Mouse (Mus musculus) heart, adult 2 months (tissue): ENCODE data around the gene Lcp2. TPM values are rescaled to one million over a fixed set of nuclear protein-coding genes. Genes with fewer than 3 reads are reported as not detected.
A peak's percentile ranks its signal among the peaks of the same experiment; 100 is the strongest.

ENCODE experiments used
- DNase-seq, 2 experiments: peaks; one replicate each; pipeline ENCODE4 v3.0.0; 2021
- H3K27ac ChIP-seq: fragments of 200-600 bp; 2 replicates; pipeline ENCODE4 v1.8.1; 2022
- H3K27me3 ChIP-seq: fragments of 200-500 bp; 2 replicates; pipeline ENCODE4 v1.6.1; 2012; ENCODE audit warnings: mild to moderate bottlenecking, low read length, inconsistent platforms, mixed read lengths; ENCODE audit not compliant: control insufficient read depth, insufficient read depth
- H3K36me3 ChIP-seq: fragments of 200-500 bp; 2 replicates; pipeline ENCODE4 v1.6.1; 2012; ENCODE audit warnings: low read length, inconsistent platforms; ENCODE audit not compliant: control insufficient read depth, insufficient read depth
- H3K4me1 ChIP-seq: fragments of 200-500 bp; 2 replicates; pipeline ENCODE4 v1.6.1; 2011; ENCODE audit warnings: low read length; ENCODE audit not compliant: control insufficient read depth, insufficient read depth
- H3K4me3 ChIP-seq: fragments of 200-600 bp; 2 replicates; pipeline ENCODE4 v1.8.1; 2022
- H3K79me2 ChIP-seq: fragments of 200-500 bp; replicated peaks from 2 replicates; pipeline ENCODE4 v1.6.1; 2012; ENCODE audit warnings: mild to moderate bottlenecking, inconsistent platforms, low read length, moderate library complexity, mixed read lengths; ENCODE audit not compliant: control insufficient read depth, insufficient read depth
- H3K9ac ChIP-seq: fragments of 200-500 bp; 2 replicates; pipeline ENCODE4 v1.6.1; 2012; ENCODE audit warnings: low read depth, mild to moderate bottlenecking, control low read depth, inconsistent platforms, low read length, mixed read lengths
- CTCF ChIP-seq: fragments of 200-600 bp; IDR thresholded peaks from 2 replicates; pipeline ENCODE4 v1.8.1; 2022; ENCODE audit warnings: antibody characterized with exemption, mild to moderate bottlenecking, moderate library complexity
- EP300 ChIP-seq: fragments of 200-500 bp; IDR thresholded peaks from 2 replicates; pipeline ENCODE4 v1.6.1; 2011; ENCODE audit warnings: low read depth, low read length, control low read depth; ENCODE audit not compliant: insufficient read depth
- POLR2A ChIP-seq: fragments of 200-500 bp; IDR thresholded peaks from 2 replicates; pipeline ENCODE4 v1.6.1; 2011; ENCODE audit warnings: mild to moderate bottlenecking, low read depth, low read length, control low read depth; ENCODE audit not compliant: insufficient read depth
- WGBS: fragments of 180-500 bp; shearing (Covaris S2); methylation state at CpG from one replicate; pipeline ENCODE4 v1.1.7; 2018; 5-methylcytosine and 5-hydroxymethylcytosine counted together
- intact Hi-C: fragments of 180-260 bp; cut with DNase I; formaldehyde crosslinking; loops from one replicate; pipeline ENCODE4 v1.15.1; 2025
- polyA plus RNA-seq: library from polyadenylated mRNA; depleted of rRNA; stranded (reverse); fragments of >200 nt; gene quantifications from 2 replicates; pipeline ENCODE4 v1.2.3, GENCODE M21; 2012
- total RNA-seq, 2 experiments: library from RNA; stranded (reverse); gene quantifications; 2 replicates each; pipeline ENCODE4 v1.2.3; 2021

Lcp2 gene
- total and polyA plus RNA-seq, 3 experiments, result 1.6 to 1.8 (median 1.7) TPM

DNA sequence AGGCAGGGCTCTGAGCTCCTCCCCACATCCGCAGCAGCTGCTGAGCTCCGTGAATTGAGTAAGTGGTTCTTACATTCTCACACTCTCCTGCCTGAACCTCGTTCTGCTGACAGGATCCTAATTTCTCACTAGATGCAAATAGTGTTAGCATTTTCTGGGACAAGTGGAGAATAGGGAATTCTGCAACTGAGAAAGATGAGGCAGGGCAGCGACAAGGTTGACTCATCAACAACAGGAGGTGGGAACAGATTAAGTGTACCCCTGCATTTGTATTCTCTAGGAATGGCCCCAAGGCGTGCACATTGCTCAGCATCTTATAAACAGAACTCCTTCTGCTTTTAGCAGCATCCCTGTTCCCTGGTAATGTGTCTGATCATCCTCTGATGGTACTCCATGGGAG lies 6.7 kb upstream of the Lcp2 start:
- no peaks in the 10 kb centered on the region for H3K79me2 ChIP-seq
- 70% methylated on average over 5 of the region's 5 CpGs for WGBS
- H3K4me1 ChIP-seq, result no peaks in the 10 kb centered on the region
- no peak for TF ChIP-seq POLR2A
- H3K36me3 ChIP-seq, result no peaks in the 10 kb centered on the region
- H3K27ac ChIP-seq, result no peak overlapping the region
- no peak overlapping the region for H3K4me3 ChIP-seq
- intact Hi-C loops, result no loop called here
- no peak for DNase-seq
- H3K27me3 ChIP-seq, result no peaks in the 10 kb centered on the region
- H3K9ac ChIP-seq, result no peak overlapping the region

DNA sequence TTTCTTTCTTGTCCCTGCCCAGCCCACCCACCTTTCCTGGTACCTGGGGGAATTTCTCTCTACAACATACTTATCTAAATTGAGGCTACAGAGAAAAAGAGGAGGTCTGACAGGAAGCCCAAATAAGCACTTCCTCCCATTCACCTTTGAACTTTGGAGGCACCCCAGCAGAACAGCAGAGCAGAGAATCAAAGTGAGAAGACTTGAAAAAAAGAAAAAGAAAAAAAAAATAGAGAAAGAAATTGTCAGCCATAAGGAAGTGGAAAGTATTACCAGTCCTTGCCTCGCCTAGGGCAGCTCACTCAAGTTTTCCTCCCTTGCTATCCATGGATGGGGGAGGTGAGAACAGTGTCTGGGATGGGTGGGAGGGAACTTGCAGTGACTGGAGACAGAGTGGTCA lies 3.9 kb upstream of the Lcp2 start:
- no peaks in the 10 kb centered on the region for H3K27me3 ChIP-seq

DNA sequence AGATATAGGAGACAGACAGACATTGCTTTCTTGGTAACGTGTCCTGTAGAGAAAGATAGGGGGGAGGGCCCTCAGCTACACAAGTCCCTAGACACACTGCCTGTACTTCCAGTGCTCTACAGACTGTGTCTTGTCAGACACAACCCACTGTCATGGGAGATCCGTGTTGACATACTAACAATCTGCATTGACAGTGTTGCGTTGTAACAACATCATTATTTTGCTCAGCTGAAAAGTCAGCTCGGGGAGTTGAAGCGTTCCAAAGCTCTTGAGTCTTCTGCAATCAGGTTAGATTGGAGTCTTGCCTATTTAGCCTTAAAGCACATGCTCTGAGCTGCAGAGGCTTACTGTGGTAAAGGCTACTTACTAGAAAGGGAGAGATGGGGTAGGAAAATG lies 820 bp downstream of the Lcp2 start:
- peak overlapping the region; percentile 20; the same call in 1 of the 2 replicates for H3K4me3 ChIP-seq

More for the DNA sequence above, 3.9 kb upstream of the Lcp2 start:
- Histone ChIP-seq H3K4me3 (no peak overlapping the region), H3K9ac (no peak overlapping the region), H3K27ac (no peak overlapping the region), H3K36me3 (no peaks in the 10 kb centered on the region), H3K79me2 (no peaks in the 10 kb centered on the region), H3K4me1 (no peaks in the 10 kb centered on the region)
- TF ChIP-seq POLR2A, result no peak
- TF ChIP-seq CTCF, result no peak
- TF ChIP-seq EP300, result no peak
- DNase-seq, result no peak
- intact Hi-C loops, result no loop called here
- 20% methylated on average over 1 of the region's 1 CpGs for WGBS

DNA sequence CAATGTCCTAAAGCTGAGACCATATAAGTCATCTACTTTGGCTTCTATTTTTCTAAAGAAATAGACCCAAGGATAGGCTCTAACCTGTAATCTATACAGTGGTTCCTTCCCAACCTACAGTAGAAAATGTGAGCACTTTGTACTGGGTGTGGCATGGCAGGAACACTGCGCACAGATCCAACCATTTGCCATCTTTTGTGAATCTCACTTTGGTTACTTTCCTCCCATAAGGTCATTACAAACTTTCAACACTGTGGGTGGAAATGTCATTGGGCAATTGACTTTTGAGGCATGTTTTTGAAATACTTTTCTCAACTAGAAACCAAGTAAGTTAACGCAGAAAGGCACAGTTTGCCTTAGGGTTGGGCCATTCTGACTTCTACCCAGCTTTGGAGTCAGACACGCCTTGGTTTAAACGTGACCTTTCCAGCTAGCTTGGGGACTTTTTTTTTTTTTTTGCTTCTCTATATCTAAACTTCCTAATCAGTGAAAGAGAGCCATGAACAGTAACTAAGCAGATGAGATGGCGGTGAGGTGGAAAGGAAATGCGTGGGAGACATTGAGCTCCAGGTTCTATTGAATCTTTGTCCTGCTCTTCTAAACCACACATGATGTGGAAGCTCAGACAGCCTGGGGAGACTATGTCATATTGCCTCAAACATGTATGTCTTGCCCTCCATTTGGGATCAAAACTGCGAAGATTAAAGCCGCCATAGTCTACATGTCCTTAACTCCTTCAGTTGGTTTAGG lies 1.8 kb downstream of the Lcp2 start:
- Histone ChIP-seq H3K79me2 (no peaks in the 10 kb centered on the region), H3K4me1 (no peaks in the 10 kb centered on the region), H3K4me3 (no peak overlapping the region), H3K27ac (no peak overlapping the region), H3K27me3 (no peaks in the 10 kb centered on the region), H3K36me3 (no peaks in the 10 kb centered on the region), H3K9ac (no peak overlapping the region)
- 80% methylated on average over 8 of the region's 8 CpGs for WGBS
- intact Hi-C loops, result no loop called here
- DNase-seq, result no peak
- TF ChIP-seq CTCF, result no peak

More for the DNA sequence above, 820 bp downstream of the Lcp2 start:
- Histone ChIP-seq H3K4me1 (no peaks in the 10 kb centered on the region), H3K27ac (peak overlapping the region; percentile 41), H3K79me2 (no peaks in the 10 kb centered on the region), H3K36me3 (no peaks in the 10 kb centered on the region), H3K27me3 (no peaks in the 10 kb centered on the region), H3K9ac (peak overlapping the region; percentile 52)
- intact Hi-C loops, result no loop called here
- DNase-seq, result no peak
- TF ChIP-seq EP300, result no peak
- TF ChIP-seq POLR2A, result no peak
- no peak for TF ChIP-seq CTCF
- 68% methylated on average over 5 of the region's 5 CpGs for WGBS

DNA sequence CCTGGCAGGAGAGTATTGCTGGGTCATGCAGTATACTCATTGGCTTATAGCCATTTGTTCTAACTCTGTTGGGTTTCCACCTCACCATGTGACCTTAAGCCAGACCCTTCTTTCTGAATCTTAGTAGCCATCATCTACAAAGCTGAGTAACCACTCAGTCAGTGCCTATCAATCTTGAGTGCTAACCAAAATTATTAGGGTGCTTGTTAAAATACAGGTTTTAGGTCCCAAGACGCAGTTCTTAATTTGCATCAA lies 2.3 kb downstream of the Lcp2 start:
- intact Hi-C loops, result no loop called here
- TF ChIP-seq CTCF, result no peak
- Histone ChIP-seq H3K9ac (no peak overlapping the region), H3K36me3 (no peaks in the 10 kb centered on the region), H3K27me3 (no peaks in the 10 kb centered on the region), H3K4me1 (no peaks in the 10 kb centered on the region), H3K27ac (no peak overlapping the region), H3K4me3 (no peak overlapping the region), H3K79me2 (no peaks in the 10 kb centered on the region)
- no peak for DNase-seq
- WGBS, result 91% methylated on average over 1 of the region's 1 CpGs

DNA sequence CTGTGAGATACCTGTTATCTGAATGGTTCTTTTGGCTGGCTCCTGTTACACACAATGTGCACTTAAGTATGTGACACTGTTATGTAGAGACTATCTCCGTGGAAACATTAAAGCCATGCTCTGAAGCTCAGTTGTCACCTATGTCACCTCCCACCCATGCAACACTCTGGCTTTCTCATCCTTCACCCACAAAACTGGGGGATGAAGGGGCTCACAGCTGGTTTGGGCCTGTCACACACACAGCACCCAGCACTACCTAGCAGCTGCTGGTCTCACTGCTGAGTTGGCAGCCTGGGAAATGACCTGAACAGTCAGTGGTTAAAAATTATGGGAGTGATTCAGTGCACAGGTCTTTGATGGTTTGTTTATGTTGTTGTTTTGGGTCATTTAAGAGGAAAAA lies 3.3 kb downstream of the Lcp2 start:
- no peak for DNase-seq
- no peaks in the 10 kb centered on the region for H3K36me3 ChIP-seq
- TF ChIP-seq CTCF, result no peak
- no peak for TF ChIP-seq POLR2A
- no peak for TF ChIP-seq EP300
- no peak overlapping the region for H3K9ac ChIP-seq
- H3K4me1 ChIP-seq, result no peaks in the 10 kb centered on the region
- H3K27ac ChIP-seq, result no peak overlapping the region
- intact Hi-C loops, result no loop called here
- no peak overlapping the region for H3K4me3 ChIP-seq
- 65% methylated on average over 1 of the region's 1 CpGs for WGBS
- H3K79me2 ChIP-seq, result no peaks in the 10 kb centered on the region
- H3K27me3 ChIP-seq, result no peaks in the 10 kb centered on the region

DNA sequence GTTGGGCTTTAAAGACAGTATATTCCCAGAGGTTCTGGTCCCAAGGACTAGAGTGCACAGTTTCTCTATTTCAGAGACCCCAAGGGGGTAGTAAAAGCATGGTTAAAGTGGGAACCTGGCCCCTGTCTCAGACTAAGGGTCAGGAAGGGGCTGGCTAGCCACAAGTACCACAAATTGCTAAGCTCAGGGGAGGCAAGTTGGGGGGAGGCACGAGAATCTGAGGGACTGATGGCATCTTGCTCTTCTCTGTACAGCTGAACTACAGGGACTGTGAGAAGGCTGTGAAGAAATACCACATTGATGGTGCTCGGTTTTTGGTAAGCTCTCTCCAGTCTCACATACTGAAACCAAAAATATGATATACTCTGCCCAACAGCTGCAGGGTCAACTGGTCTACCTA lies 3.9 kb downstream of the Lcp2 start:
- DNase-seq, result no peak
- intact Hi-C loops, result no loop called here

More for the DNA sequence above, 3.9 kb downstream of the Lcp2 start:
- H3K9ac ChIP-seq, result no peak overlapping the region
- TF ChIP-seq POLR2A, result no peak
- TF ChIP-seq CTCF, result no peak
- TF ChIP-seq EP300, result no peak
- no peaks in the 10 kb centered on the region for H3K36me3 ChIP-seq
- no peak overlapping the region for H3K4me3 ChIP-seq
- H3K4me1 ChIP-seq, result no peaks in the 10 kb centered on the region
- WGBS, result 63% methylated on average over 2 of the region's 2 CpGs
- H3K27me3 ChIP-seq, result no peaks in the 10 kb centered on the region
- H3K79me2 ChIP-seq, result no peaks in the 10 kb centered on the region
- H3K27ac ChIP-seq, result no peak overlapping the region
